Mouse (Mus musculus): ENCODE measurements around the gene Phkg2. TPM values are rescaled to one million over a fixed set of nuclear protein-coding genes. Genes with fewer than 3 reads are reported as not detected.

Gene Phkg2
- polyA plus RNA-seq, 1 experiment from 2014 or later = 57.4 TPM

GRCm38 (mm10) chr7:127586149-127586548 is 13.0 kb downstream of the Phkg2 start:
- H3K9ac ChIP-seq (replicated peaks) = no peak overlapping the region
- H3K27me3 ChIP-seq (replicated peaks) = no peaks in the 10 kb centered on the region
- H3K4me3 ChIP-seq (replicated peaks) = no peak overlapping the region
- no peak overlapping the region for H3K27ac ChIP-seq (replicated peaks)
- peaks cover 50% of the 10 kb centered on the region for H3K36me3 ChIP-seq
- H3K4me1 ChIP-seq = peaks cover 25% of the 10 kb centered on the region
- H3K4me2 ChIP-seq = no peak overlapping the region
- ATAC-seq (ENCODE audit: low FRiP score) = no peak
- WGBS = 95% methylated on average over 6 of the region's 6 CpGs
- no peaks in the 10 kb centered on the region for H3K9me3 ChIP-seq (replicated peaks)

DNA sequence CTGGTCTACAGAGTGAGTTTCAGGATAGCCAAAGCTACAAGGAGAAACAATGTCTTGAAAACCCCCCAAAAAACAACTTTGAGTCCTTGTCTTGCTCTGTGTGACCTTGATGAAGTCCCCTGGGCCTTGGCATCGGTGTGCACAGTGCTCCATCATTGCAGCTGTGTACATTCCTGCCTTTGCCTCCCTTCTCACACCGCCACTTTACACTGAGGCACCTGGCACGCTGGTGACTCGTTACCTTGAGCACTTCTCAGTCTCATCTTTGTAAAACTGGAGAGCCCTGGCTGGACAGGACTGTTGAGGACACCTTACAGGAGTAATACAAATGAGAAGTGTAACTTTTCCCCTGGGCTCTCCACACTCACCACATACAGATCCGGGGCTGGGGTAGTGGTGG is 14.1 kb downstream of the Phkg2 start:
- peaks cover 25% of the 10 kb centered on the region for H3K4me1 ChIP-seq
- H3K4me2 ChIP-seq = peak overlapping the region; percentile 96
- no peaks in the 10 kb centered on the region for H3K27me3 ChIP-seq (replicated peaks)
- H3K36me3 ChIP-seq = peaks cover 52% of the 10 kb centered on the region
- WGBS = 76% methylated on average over 5 of the region's 5 CpGs
- H3K4me3 ChIP-seq (replicated peaks) = peak overlapping the region; percentile 81; the same call in 1 of the 2 replicates
- ATAC-seq (ENCODE audit: low FRiP score) = no peak
- no peak overlapping the region for H3K27ac ChIP-seq (replicated peaks)
- H3K9ac ChIP-seq (replicated peaks) = no peak overlapping the region
- H3K9me3 ChIP-seq (replicated peaks) = no peaks in the 10 kb centered on the region

DNA sequence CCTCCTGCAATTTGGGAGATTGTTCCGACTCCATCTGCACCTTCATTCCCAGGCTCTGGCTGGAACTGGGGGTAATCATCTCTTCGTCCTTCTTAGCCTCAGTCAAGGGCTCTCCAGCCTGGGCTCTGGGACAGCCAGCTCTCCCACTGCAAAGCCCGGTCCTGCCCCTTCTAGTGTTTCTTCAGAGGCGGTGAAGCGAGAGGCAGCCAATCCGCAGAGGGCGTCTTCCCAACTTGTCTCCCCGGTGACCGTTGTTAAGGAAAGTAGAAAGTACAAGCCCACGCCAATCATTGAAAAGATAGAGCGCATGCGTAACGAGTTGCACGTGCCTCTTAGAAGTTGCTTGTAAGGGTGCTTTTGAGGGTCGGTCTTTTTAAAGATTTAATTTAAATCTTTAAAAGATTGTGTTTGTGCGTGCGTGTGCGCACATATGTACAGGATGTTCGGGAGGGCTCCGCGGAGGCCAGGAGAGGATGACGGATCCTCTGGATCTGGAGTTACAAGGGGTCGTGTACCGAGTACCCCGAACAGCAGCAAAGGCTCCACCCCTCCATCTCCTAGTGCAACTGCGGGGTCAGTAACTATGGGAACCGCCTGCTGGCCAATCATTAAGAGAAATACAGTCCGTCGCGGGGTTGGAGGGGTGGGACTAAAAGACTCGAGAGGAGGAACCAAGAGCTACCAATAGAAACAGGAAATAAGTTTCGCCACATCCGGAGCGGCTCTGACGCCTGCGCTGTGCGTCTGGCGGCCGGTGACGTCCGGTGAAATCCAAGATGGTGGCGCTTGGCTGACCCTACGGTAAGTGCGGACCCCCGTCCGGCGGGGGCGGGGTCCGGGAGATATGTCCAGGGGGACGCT is 15.1 kb downstream of the Phkg2 start, which contains the start of the genes Ccdc189 and Rnf40:
Gene Ccdc189, minus strand, starts transcription at position 585 of the 861 bp plus-strand sequence.
Gene Rnf40, plus strand, starts transcription at position 757 of the 861 bp plus-strand sequence.
- ATAC-seq (ENCODE audit: low FRiP score) = peak; percentile 97
- peak within 1 kb of the TSS; percentile 96 for H3K4me2 ChIP-seq
- peak within 1 kb of the TSS; percentile 81 for H3K4me3 ChIP-seq (replicated peaks)
- H3K27ac ChIP-seq (replicated peaks) = peak within 1 kb of the TSS; percentile 80
- H3K4me1 ChIP-seq = peaks cover 25% of the 10 kb centered on the region
- H3K27me3 ChIP-seq (replicated peaks) = no peaks in the 10 kb centered on the region
- H3K9me3 ChIP-seq (replicated peaks) = no peaks in the 10 kb centered on the region
- H3K9ac ChIP-seq (replicated peaks) = peak within 1 kb of the TSS; percentile 77
- under 1% methylated on average over 50 of the region's 50 CpGs for WGBS
- peaks cover 52% of the 10 kb centered on the region for H3K36me3 ChIP-seq

DNA sequence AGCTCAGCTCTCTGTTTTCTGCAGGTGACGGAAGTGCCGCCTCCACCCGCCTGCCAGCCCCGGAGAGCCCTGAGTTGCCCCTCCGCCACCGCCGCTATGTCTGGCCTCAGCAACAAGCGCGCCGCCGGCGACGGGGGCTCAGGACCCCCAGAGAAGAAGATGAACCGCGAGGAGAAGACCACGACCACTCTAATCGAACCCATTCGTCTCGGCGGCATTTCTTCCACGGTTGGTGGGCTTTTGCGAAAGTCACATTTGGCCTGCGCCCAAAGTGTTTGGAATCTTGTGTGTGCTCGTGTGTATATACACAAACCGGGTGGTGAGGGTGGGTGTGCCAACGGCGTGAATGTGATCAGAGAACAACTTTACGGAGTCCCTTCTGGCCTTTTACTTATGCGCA is 15.8 kb downstream of the Phkg2 start:
- Histone ChIP-seq H3K36me3 (peaks cover 52% of the 10 kb centered on the region), H3K27ac (replicated peaks) (peak overlapping the region; percentile 80), H3K4me1 (peaks cover 25% of the 10 kb centered on the region), H3K4me2 (peak overlapping the region; percentile 96), H3K9me3 (replicated peaks) (no peaks in the 10 kb centered on the region), H3K27me3 (replicated peaks) (no peaks in the 10 kb centered on the region), H3K9ac (replicated peaks) (peak overlapping the region; percentile 77), H3K4me3 (replicated peaks) (peak overlapping the region; percentile 81)
- WGBS = 6% methylated on average over 29 of the region's 29 CpGs
- ATAC-seq (ENCODE audit: low FRiP score) = no peak

DNA sequence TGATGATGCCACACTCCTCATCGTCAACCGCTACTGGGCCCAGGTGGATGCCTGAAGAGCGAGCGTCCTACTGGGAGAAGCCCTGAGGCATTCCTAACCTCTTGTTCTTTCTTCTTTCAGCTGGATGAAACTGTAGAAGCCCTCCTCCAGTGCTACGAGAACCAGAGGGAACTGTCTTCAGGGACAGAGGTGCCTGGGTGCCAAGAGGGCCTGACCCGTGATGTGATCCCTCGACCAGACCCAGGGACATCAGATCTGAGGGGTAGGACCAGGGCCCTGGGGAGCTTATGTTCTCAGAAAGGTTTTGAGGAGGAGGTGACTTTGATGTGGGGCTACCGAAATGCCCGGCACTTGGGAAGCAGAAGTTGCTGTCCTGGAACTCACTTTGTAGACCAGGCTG is 16.5 kb downstream of the Phkg2 start:
- WGBS = 94% methylated on average over 9 of the region's 9 CpGs
- ATAC-seq (ENCODE audit: low FRiP score) = no peak
- no peak overlapping the region for H3K27ac ChIP-seq (replicated peaks)
- 0 out of 2 replicates have a peak overlapping the region, but pooled peaks have one; percentile 77 for H3K9ac ChIP-seq (replicated peaks)
- H3K4me1 ChIP-seq = peaks cover 25% of the 10 kb centered on the region
- no peaks in the 10 kb centered on the region for H3K27me3 ChIP-seq (replicated peaks)
- H3K4me2 ChIP-seq = peak overlapping the region; percentile 96
- H3K9me3 ChIP-seq (replicated peaks) = no peaks in the 10 kb centered on the region
- peak overlapping the region; percentile 81 for H3K4me3 ChIP-seq (replicated peaks)
- H3K36me3 ChIP-seq = peaks cover 55% of the 10 kb centered on the region

DNA sequence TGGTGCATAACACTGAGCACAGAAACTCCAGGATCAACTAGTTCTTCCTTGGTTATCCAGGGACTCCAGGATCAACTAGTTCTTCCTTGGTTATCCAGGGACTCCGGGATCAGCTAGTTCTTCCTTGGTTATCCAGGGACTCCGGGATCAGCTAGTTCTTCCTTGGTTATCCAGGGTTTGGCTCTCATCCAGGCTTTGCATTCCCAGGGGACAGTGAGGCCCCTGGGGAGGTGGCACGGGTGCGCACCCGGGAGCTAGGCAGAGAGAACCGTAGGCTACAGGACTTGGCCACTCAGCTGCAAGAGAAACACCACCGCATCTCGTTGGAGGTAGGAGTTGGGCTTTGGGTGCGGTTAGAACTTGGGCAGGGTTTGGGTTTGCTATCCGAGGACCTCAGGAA is 18.0 kb downstream of the Phkg2 start:
- no peak for ATAC-seq (ENCODE audit: low FRiP score)
- WGBS = 93% methylated on average over 10 of the region's 10 CpGs
- Histone ChIP-seq H3K36me3 (peaks cover 63% of the 10 kb centered on the region), H3K9me3 (replicated peaks) (no peaks in the 10 kb centered on the region), H3K27ac (replicated peaks) (no peak overlapping the region), H3K4me3 (replicated peaks) (no peak overlapping the region), H3K4me1 (peaks cover 25% of the 10 kb centered on the region), H3K9ac (replicated peaks) (no peak overlapping the region), H3K27me3 (replicated peaks) (no peaks in the 10 kb centered on the region), H3K4me2 (no peak overlapping the region)

DNA sequence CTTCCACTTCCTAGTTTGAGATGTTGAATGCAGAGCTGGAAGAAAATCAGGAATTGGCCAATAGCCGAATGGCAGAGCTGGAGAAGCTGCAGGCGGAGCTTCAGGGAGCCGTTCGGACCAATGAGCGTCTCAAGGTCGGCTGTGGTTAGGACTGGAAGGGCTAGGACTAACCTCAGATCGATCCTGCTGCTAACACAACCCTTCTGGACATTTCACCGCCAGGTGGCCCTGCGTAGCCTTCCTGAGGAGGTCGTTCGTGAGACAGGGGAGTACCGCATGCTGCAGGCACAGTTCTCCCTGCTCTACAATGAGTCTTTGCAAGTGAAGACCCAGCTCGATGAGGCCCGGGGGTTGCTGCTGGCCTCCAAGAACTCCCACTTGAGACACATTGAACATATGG is 19.4 kb downstream of the Phkg2 start:
- H3K9me3 ChIP-seq (replicated peaks) = no peaks in the 10 kb centered on the region
- no peak overlapping the region for H3K9ac ChIP-seq (replicated peaks)
- H3K4me3 ChIP-seq (replicated peaks) = no peak overlapping the region
- no peaks in the 10 kb centered on the region for H3K27me3 ChIP-seq (replicated peaks)
- no peak overlapping the region for H3K27ac ChIP-seq (replicated peaks)
- H3K4me1 ChIP-seq = peaks cover 18% of the 10 kb centered on the region
- no peak overlapping the region for H3K4me2 ChIP-seq
- ATAC-seq (ENCODE audit: low FRiP score) = no peak
- H3K36me3 ChIP-seq = peaks cover 78% of the 10 kb centered on the region
- WGBS = 89% methylated on average over 14 of the region's 14 CpGs

DNA sequence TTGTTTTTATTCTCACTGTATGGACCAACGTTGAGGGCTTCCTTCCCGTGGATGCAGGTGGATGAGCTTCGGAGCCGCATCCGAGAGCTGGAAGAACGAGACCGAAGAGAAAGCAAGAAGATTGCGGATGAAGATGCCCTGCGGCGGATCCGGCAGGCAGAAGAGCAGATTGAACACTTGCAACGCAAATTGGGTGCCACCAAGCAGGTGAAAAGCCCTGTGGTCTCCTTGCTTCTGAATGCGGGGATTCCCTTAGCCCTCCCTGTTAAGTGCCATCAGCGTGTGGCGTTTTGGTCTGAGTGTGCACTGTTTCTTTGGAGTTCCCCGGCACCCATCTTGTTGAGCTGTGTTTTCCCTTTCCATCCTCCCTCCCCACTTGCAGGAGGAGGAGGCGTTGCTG is 23.6 kb downstream of the Phkg2 start:
- Histone ChIP-seq H3K9me3 (replicated peaks) (no peaks in the 10 kb centered on the region), H3K4me3 (replicated peaks) (no peak overlapping the region), H3K27ac (replicated peaks) (no peak overlapping the region), H3K27me3 (replicated peaks) (no peaks in the 10 kb centered on the region), H3K4me1 (no peaks in the 10 kb centered on the region), H3K4me2 (no peak overlapping the region), H3K36me3 (peaks cover 98% of the 10 kb centered on the region), H3K9ac (replicated peaks) (no peak overlapping the region)
- WGBS = 97% methylated on average over 17 of the region's 17 CpGs
- no peak for ATAC-seq (ENCODE audit: low FRiP score)

DNA sequence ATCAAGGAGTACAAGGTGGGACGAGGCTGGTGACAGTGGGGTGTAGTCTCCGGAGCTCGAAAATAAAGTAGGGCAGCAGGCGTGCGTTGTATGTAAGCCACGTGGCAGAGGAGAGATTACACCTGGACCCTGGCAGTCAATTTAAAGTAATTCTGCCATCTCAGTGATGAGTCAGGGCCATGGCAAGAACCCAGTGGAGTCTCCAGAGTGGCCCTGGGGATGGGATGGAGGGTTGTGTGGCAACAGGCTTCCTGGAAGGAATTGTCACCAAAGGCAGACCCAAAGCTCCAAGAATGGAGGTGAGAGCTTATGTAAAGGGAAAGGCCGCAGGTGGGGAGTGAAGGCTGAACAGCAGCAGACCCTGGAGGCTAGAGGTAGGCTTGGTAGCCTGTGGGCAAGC is 27.5 kb downstream of the Phkg2 start:
- no peak overlapping the region for H3K4me2 ChIP-seq
- H3K36me3 ChIP-seq = peaks cover 85% of the 10 kb centered on the region
- ATAC-seq (ENCODE audit: low FRiP score) = no peak

GRCm38 (mm10) chr7:127601735-127602134 is 28.6 kb downstream of the Phkg2 start:
- ATAC-seq (ENCODE audit: low FRiP score) = no peak
- Histone ChIP-seq H3K4me2 (no peak overlapping the region), H3K27me3 (replicated peaks) (no peaks in the 10 kb centered on the region), H3K27ac (replicated peaks) (no peak overlapping the region), H3K36me3 (peaks cover 82% of the 10 kb centered on the region), H3K4me3 (replicated peaks) (no peak overlapping the region), H3K4me1 (no peaks in the 10 kb centered on the region), H3K9me3 (replicated peaks) (no peaks in the 10 kb centered on the region), H3K9ac (replicated peaks) (no peak overlapping the region)
- WGBS = 83% methylated on average over 4 of the region's 4 CpGs

More for the DNA sequence above, 27.5 kb downstream of the Phkg2 start:
- Histone ChIP-seq H3K4me3 (replicated peaks) (no peak overlapping the region), H3K9ac (replicated peaks) (no peak overlapping the region), H3K4me1 (no peaks in the 10 kb centered on the region), H3K9me3 (replicated peaks) (no peaks in the 10 kb centered on the region), H3K27me3 (replicated peaks) (no peaks in the 10 kb centered on the region), H3K27ac (replicated peaks) (no peak overlapping the region)
- WGBS = 96% methylated on average over 7 of the region's 7 CpGs

- ATAC-seq (ENCODE audit: low FRiP score) = no peak
- H3K27ac ChIP-seq (replicated peaks) = no peak overlapping the region
- H3K27me3 ChIP-seq (replicated peaks) = no peaks in the 10 kb centered on the region
- H3K9me3 ChIP-seq (replicated peaks) = no peaks in the 10 kb centered on the region
- H3K9ac ChIP-seq (replicated peaks) = no peak overlapping the region
- no peak overlapping the region for H3K4me2 ChIP-seq
- no peak overlapping the region for H3K4me3 ChIP-seq (replicated peaks)
- peaks cover 82% of the 10 kb centered on the region for H3K36me3 ChIP-seq
- 89% methylated on average over 2 of the region's 2 CpGs for WGBS
- H3K4me1 ChIP-seq = no peaks in the 10 kb centered on the region
Measured at GRCm38 (mm10) chr7:127602903-127603302, 29.8 kb downstream of the Phkg2 start.

DNA sequence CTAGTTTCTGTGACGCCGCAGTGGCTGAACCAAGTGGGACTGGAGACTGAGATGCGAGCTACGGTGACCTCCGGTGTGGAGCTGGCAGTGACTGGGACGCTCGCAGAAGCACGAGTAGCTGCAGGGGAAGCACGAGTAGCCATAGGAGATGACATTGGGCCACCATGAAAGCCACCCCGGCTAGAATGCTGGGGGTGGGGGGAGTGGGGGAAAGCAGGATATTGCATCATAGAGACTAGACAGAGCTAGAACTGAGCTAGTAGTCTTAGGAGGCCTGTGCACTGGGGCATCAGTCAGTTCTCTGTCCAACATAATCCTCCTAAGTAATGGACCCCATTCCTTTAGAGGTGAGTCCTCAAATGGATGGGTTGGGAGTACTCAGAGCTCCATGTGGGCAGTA is 31.1 kb downstream of the Phkg2 start:
- Histone ChIP-seq H3K4me1 (no peaks in the 10 kb centered on the region), H3K4me3 (replicated peaks) (no peak overlapping the region), H3K27ac (replicated peaks) (no peak overlapping the region), H3K27me3 (replicated peaks) (no peaks in the 10 kb centered on the region), H3K4me2 (no peak overlapping the region), H3K9me3 (replicated peaks) (no peaks in the 10 kb centered on the region), H3K9ac (replicated peaks) (no peak overlapping the region), H3K36me3 (peaks cover 82% of the 10 kb centered on the region)
- 93% methylated on average over 10 of the region's 10 CpGs for WGBS
- ATAC-seq (ENCODE audit: low FRiP score) = no peak
